Mouse (Mus musculus) CD4-positive, CD25-positive, alpha-beta regulatory T cell, adult 4 months (primary cell): Measurements from ENCODE around the gene Cbx1. TPM values are rescaled to one million over a fixed set of nuclear protein-coding genes. Genes with fewer than 3 reads are reported as not detected.
"Not testable (repeated sequence)": the region's sequence is repeated elsewhere in the genome, so short reads cannot be mapped to it uniquely, and the experiment has no call there.

ENCODE experiments used
- ATAC-seq: one replicate; pipeline ENCODE4 v1.8.0; 2017
- polyA plus RNA-seq, 2 experiments: library from polyadenylated mRNA; unstranded; fragments of 100-300 nt; shearing (Covaris generic); gene quantifications; one replicate each; pipeline ENCODE4 v1.2.1; 2017

Gene Cbx1
- polyA plus RNA-seq, 2 experiments from 2014 or later, result 50.8 to 52.7 TPM

GRCm38 (mm10) chr11:96840290-96840689 is 51.4 kb downstream of the Cbx1 start:
- no peak for ATAC-seq

- no peak for ATAC-seq
These were observed 54.7 kb downstream of the Cbx1 start for GRCm38 (mm10) chr11:96843627-96844026.

GRCm38 (mm10) chr11:96847240-96847639 is 58.3 kb downstream of the Cbx1 start:
- no peak for ATAC-seq

- ATAC-seq, result no peak
These were observed 59.8 kb downstream of the Cbx1 start for GRCm38 (mm10) chr11:96848694-96849093.

- not testable (repeated sequence) for ATAC-seq
These were observed 60.2 kb downstream of the Cbx1 start for GRCm38 (mm10) chr11:96849145-96849544.

- ATAC-seq, result no peak
These were observed 60.9 kb downstream of the Cbx1 start, which contains the start of gene Copz2 for GRCm38 (mm10) chr11:96849681-96850467. TSS of gene Copz2 (plus strand) at chr11:96849870.

GRCm38 (mm10) chr11:96857446-96857845 is 68.5 kb downstream of the Cbx1 start:
- no peak for ATAC-seq

Other genes starting within 250 kb of the Cbx1 start
- 10 to 100 TPM; 11.7 to 21.8 TPM for gene Snx11, start 11.6 kb upstream of the Cbx1 start, polyA plus RNA-seq
- gene Nfe2l1, start 40.8 kb downstream of the Cbx1 start, polyA plus RNA-seq, result 10 to 100 TPM; 21.3 to 26.1 TPM
- not detected for gene Copz2, start 60.7 kb downstream of the Cbx1 start, polyA plus RNA-seq
- 100 to 1,000 TPM in 1 of 2 experiments, 10 to 100 TPM in 1; 82.3 to 119 TPM for gene Cdk5rap3, start 127.4 kb downstream of the Cbx1 start, polyA plus RNA-seq
- gene Prr15l, start 139.0 kb downstream of the Cbx1 start, polyA plus RNA-seq, result 1 to 10 TPM in 1 of 2 experiments, under 1 TPM in 1; 0.48 to 1.5 TPM
- 10 to 100 TPM; 28.5 to 48.5 TPM for gene Pnpo, start 154.9 kb downstream of the Cbx1 start, polyA plus RNA-seq
- gene Sp2, start 193.8 kb downstream of the Cbx1 start, polyA plus RNA-seq, result 10 to 100 TPM; 19.5 to 22.9 TPM
- gene Sp6, start 224.3 kb downstream of the Cbx1 start, polyA plus RNA-seq, result 1 to 10 TPM; 1.7 to 3.0 TPM
- gene Scrn2, start 240.8 kb downstream of the Cbx1 start, polyA plus RNA-seq, result 10 to 100 TPM in 1 of 2 experiments, 1 to 10 TPM in 1; 7.3 to 14.8 TPM